Mouse (Mus musculus) stomach, postnatal 0 days (tissue): Measurements from ENCODE around the gene Cdk14.

Experiments
- CTCF ChIP-seq: IDR thresholded peaks from 2 replicates; pipeline ENCODE4 v1.5.1; 2016; ENCODE audit warnings: antibody characterized with exemption, low read depth, mild to moderate bottlenecking, moderate library complexity
- EP300 ChIP-seq: optimal IDR thresholded peaks from 2 replicates; pipeline ENCODE3; 2016; ENCODE audit warnings: antibody characterized with exemption

GRCm38 (mm10) chr5:4877638-4878037, 542.5 kb downstream of the Cdk14 start:
- TF ChIP-seq EP300 (no peak), CTCF (no peak)
